Mouse (Mus musculus): ENCODE data around the gene Aaas.

The Aaas gene

DNA sequence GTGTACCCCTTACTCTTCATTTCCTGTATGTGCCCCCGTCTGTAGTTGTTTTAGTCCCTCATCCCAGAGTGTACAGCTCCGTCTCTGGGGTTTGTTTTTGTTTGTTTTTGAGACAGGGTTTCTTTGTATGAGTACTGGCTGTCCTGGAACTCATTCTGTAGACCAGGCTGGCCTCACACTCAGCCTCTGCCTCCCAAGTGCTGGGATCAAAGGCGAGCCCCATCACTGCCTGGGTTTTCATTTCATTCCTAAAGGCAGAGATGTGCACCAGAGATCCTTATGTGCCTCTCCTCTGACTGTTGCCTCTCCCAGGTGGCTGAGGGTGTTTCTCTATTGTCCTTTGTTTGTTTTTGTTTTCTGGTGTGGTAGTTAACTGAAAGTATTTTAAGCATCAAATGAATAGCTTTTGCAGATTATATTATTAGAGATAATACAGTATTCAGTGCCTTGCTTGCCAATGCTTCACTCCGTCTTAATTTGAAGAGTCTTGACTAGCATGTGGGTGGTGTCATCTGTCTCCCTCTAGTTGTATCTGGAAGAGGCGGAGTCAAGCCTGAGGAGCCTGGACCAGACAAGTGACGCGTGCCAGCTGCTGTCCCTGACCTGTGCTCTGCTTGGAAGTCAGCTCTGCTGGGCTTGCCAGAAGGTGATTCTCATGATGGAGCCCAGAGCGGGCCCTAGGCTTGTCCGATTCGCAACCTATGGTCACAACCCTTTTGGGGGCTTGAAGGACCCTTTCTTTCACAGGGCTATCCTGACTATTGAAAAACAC is 40.3 kb downstream of the Aaas start:
- in situ Hi-C loops (cut with MboI, MseI), result no loop called here

DNA sequence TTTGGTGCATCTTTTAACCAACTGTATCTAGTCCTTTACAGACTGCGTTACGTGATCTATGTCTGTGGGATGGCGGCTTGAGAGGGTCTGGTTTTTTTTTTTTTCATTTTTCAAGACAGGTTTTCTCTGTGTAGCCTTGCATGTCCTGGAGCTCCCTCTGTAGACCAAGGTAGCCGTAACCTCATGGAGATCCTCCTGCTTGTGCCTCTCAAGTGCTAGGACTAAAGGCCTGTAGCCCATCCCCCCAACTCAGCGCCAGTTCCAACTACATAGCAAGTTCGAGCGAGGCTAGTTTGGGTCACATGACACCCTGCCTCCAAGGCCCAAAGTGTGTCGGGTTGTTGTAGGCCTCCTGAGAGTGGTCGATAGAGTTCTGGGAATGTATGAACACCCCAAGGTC is 41.9 kb downstream of the Aaas start:
- in situ Hi-C loops (cut with MboI, MseI), result no loop called here

DNA sequence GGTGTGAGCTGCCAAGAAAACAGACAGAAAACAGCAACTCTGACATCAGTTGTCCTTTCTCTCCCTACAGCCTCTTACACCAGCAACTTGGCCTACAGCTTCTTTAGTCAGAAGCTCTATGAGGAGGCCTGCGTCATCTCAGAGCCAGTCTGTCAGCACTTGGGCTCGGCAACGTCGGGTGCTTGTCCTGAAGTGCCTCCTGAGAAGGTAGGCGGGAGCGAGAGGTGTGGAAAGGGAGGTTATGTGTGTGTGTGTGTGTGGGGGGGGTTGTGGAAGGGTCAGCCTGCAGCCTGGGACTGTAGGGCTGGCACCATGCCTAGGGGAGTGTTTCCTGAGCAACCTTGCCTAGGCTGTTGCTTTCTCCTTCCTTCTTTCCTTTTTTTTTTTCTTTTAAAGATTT is 48.0 kb downstream of the Aaas start:
- in situ Hi-C loops (cut with MboI, MseI), result no loop called here

DNA sequence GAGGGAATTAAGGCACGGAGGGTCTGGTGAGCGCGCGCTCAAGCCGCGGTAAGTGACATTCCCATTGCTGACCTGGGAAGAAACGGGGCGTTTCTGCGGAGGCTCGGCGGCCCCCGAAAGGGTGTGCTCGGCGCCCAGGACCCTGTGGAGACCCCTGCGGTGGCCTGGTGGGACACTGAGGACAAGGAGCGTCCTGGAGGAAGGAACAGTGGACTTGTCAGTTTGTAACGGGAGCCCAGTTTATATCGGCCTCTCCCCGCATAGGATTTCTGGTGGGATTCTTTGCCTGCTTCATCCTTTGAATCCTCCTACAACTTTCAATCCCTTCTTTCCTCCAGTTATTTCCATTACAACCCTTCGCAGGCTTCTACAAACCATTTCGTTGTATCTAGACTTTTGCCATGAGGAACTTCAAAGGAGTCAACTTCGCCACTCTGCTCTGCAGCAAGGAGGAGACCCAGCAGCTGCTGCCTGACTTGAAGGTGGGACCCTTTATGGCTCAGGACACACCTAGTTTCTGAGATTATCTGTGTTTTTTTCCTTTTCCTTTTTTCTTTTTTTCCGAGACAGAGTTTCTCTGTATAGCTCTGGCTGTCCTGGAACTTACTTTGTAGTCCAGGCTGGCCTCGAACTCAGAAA is 54.1 kb downstream of the Aaas start:
- in situ Hi-C loops (cut with MboI, MseI), result no loop called here

DNA sequence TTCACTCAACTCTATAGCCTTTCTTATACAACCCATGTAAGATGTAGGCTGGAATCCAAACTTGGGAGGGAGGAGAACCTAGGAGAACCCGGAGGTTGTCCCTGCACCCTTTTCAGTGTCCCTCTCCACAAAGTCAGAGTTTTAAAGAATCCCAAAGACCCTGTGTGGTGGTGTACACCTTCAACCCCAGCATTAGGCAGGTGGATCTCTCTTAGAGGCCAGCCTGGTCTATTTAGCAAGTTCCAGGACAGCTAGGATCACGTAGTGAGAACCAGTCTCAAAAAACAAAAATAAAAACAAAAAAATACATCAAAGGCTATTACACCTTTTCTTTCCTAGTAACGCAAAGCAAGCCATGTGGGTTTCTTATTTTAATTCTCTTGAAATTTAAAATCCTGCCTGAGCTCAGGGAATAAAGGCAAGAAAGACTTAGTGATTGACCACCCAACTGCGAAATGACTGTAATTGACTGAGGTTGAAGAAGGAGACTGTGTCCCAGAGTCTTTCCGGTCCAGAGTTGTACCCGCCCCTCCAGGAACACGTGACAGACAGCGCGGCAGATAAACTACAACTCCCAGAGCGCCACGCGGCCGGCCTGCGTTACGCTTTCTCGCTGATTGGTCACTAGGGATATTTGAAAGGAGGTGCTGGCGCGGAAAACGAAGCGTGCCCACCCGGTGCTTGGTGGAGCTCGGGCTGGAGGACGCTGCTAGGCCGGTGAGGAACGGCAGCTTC is 54.8 kb downstream of the Aaas start, which contains the start of gene Espl1:
TSS of gene Espl1 (plus strand) at position 634 of the 735 bp plus-strand sequence.
- in situ Hi-C loops (cut with MboI, MseI), result no loop called here

All from T-helper 1 cell (primary cell).